Mouse (Mus musculus) hindbrain, postnatal 0 days (tissue): ENCODE data around the gene 1700016D06Rik. TPM values are rescaled to one million over a fixed set of nuclear protein-coding genes. Genes with fewer than 3 reads are reported as not detected.

Source experiments
- ATAC-seq: fragments of 200-750 bp; cut with Nextera tagmentation; 2 replicates; pipeline ENCODE4 v1.8.0; 2017; ENCODE audit warnings: mild to moderate bottlenecking, moderate TSS enrichment, moderate library complexity
- DNase-seq: peaks from one replicate; pipeline ENCODE4 v3.0.0-alpha.2; 2015; ENCODE audit warnings: low spot score
- H3K27ac ChIP-seq: fragments of 300-500 bp; sonication (generic); 2 replicates; pipeline ENCODE4 v1.5.1; 2014; ENCODE audit warnings: mild to moderate bottlenecking
- H3K27me3 ChIP-seq: fragments of 300-500 bp; sonication (generic); 2 replicates; pipeline ENCODE4 v1.6.1; 2014; ENCODE audit warnings: low read length, mixed read lengths; ENCODE audit not compliant: insufficient read depth
- H3K36me3 ChIP-seq: fragments of 300-500 bp; sonication (generic); 2 replicates; pipeline ENCODE4 v1.6.1; 2014; ENCODE audit warnings: low read length, mixed read lengths; ENCODE audit not compliant: insufficient read depth
- H3K4me1 ChIP-seq: fragments of 300-500 bp; sonication (generic); 2 replicates; pipeline ENCODE4 v1.6.1; 2014; ENCODE audit warnings: antibody characterized with exemption, low read length, mixed read lengths; ENCODE audit not compliant: insufficient read depth
- H3K4me2 ChIP-seq: fragments of 300-500 bp; sonication (generic); 2 replicates; pipeline ENCODE4 v1.6.1; 2014; ENCODE audit warnings: low read depth, mild to moderate bottlenecking, low read length, moderate library complexity, mixed read lengths
- H3K4me3 ChIP-seq: fragments of 300-500 bp; sonication (generic); 2 replicates; pipeline ENCODE4 v1.5.1; 2014; ENCODE audit warnings: low read length
- H3K9ac ChIP-seq: fragments of 300-500 bp; sonication (generic); replicated peaks from 2 replicates; pipeline ENCODE4 v1.6.1; 2014; ENCODE audit warnings: mild to moderate bottlenecking, low read length, moderate library complexity, mixed read lengths
- H3K9me3 ChIP-seq: fragments of 300-500 bp; sonication (generic); 2 replicates; pipeline ENCODE4 v1.6.1; 2016; ENCODE audit warnings: low read length, mixed read lengths
- CTCF ChIP-seq: IDR thresholded peaks from 2 replicates; pipeline ENCODE4 v1.5.1; 2016; ENCODE audit warnings: antibody characterized with exemption, control low read depth, low read depth
- WGBS: fragments of 180-500 bp; shearing (Covaris S2); extraction: QIAGEN DNeasy Blood & Tissue Kit; methylation state at CpG from one replicate; pipeline ENCODE4 v1.1.7; 2014; 5-methylcytosine and 5-hydroxymethylcytosine counted together
- polyA plus RNA-seq: library from polyadenylated mRNA; unstranded; fragments of >200 nt; fragmentation: Nextera tagmentation; extraction: Ambion mirVana; gene quantifications from 2 replicates; pipeline ENCODE4 v1.2.1, GENCODE M21; 2015
- total RNA-seq: library from RNA; depleted of rRNA; stranded (reverse); fragments of >200 nt; gene quantifications from 2 replicates; pipeline ENCODE4 v1.2.3, GENCODE M21; 2014

The 1700016D06Rik gene
- total and polyA plus RNA-seq, 2 experiments from 2014 or later, result not detected

GRCm38 (mm10) chr8:11703789-11704188 is 2.9 kb upstream of the 1700016D06Rik start:
- H3K4me1 ChIP-seq, result peaks cover 5% of the 10 kb centered on the region; the same call in 1 of the 2 replicates
- no peak overlapping the region for H3K27ac ChIP-seq
- WGBS, result 88% methylated on average over 5 of the region's 5 CpGs
- H3K27me3 ChIP-seq, result no peaks in the 10 kb centered on the region
- H3K36me3 ChIP-seq, result no peaks in the 10 kb centered on the region
- no peaks in the 10 kb centered on the region for H3K9me3 ChIP-seq
- H3K4me3 ChIP-seq, result no peak overlapping the region
- no peak overlapping the region for H3K9ac ChIP-seq
- DNase-seq (no peak), ATAC-seq (no peak)
- no peak for TF ChIP-seq CTCF
- H3K4me2 ChIP-seq, result no peak overlapping the region

GRCm38 (mm10) chr8:11701428-11701827 is 565 bp upstream of the 1700016D06Rik start:
- Histone ChIP-seq H3K27ac (no peak overlapping the region), H3K36me3 (no peaks in the 10 kb centered on the region), H3K9ac (no peak overlapping the region), H3K4me2 (no peak overlapping the region), H3K4me3 (no peak overlapping the region), H3K27me3 (no peaks in the 10 kb centered on the region), H3K4me1 (peaks cover 5% of the 10 kb centered on the region; the same call in 1 of the 2 replicates), H3K9me3 (no peaks in the 10 kb centered on the region)
- no peak for ATAC-seq
- 83% methylated on average over 6 of the region's 6 CpGs for WGBS
- no peak for TF ChIP-seq CTCF
- DNase-seq, result no peak

GRCm38 (mm10) chr8:11700060-11701032 is 517 bp downstream of the 1700016D06Rik start:
- ATAC-seq, result peak; percentile 87; the same call in 1 of the 2 replicates
- Histone ChIP-seq H3K4me1 (peaks cover 5% of the 10 kb centered on the region; the same call in 1 of the 2 replicates), H3K4me2 (peak overlapping the region; percentile 47), H3K27ac (no peak overlapping the region), H3K9me3 (no peaks in the 10 kb centered on the region), H3K4me3 (no peak overlapping the region), H3K36me3 (no peaks in the 10 kb centered on the region), H3K9ac (peak overlapping the region; percentile 33; the same call in 1 of the 2 replicates), H3K27me3 (no peaks in the 10 kb centered on the region)
- DNase-seq, result peak; percentile 88
- TF ChIP-seq CTCF, result peak; percentile 94
- 39% methylated on average over 26 of the region's 26 CpGs for WGBS

- ATAC-seq, result no peak
- no peak for TF ChIP-seq CTCF
Observed at GRCm38 (mm10) chr8:11699442-11700001, 1.3 kb downstream of the 1700016D06Rik start.

GRCm38 (mm10) chr8:11697467-11697866 is 3.4 kb downstream of the 1700016D06Rik start:
- TF ChIP-seq CTCF, result no peak
- H3K9ac ChIP-seq, result no peak overlapping the region
- H3K4me1 ChIP-seq, result peaks cover 5% of the 10 kb centered on the region; the same call in 1 of the 2 replicates
- no peak overlapping the region for H3K4me2 ChIP-seq
- no peaks in the 10 kb centered on the region for H3K9me3 ChIP-seq
- DNase-seq (no peak), ATAC-seq (no peak)
- H3K36me3 ChIP-seq, result no peaks in the 10 kb centered on the region
- H3K27ac ChIP-seq, result no peak overlapping the region
- H3K27me3 ChIP-seq, result no peaks in the 10 kb centered on the region
- 89% methylated on average over 7 of the region's 7 CpGs for WGBS
- no peak overlapping the region for H3K4me3 ChIP-seq

More at GRCm38 (mm10) chr8:11699442-11700001, 1.3 kb downstream of the 1700016D06Rik start:
- Histone ChIP-seq H3K36me3 (no peaks in the 10 kb centered on the region), H3K9me3 (no peaks in the 10 kb centered on the region), H3K4me2 (no peak overlapping the region), H3K9ac (0 out of 2 replicates have a peak overlapping the region, but pooled peaks have one; percentile 33), H3K4me1 (peaks cover 5% of the 10 kb centered on the region; the same call in 1 of the 2 replicates), H3K4me3 (no peak overlapping the region), H3K27ac (no peak overlapping the region), H3K27me3 (no peaks in the 10 kb centered on the region)
- WGBS, result 83% methylated on average over 5 of the region's 5 CpGs
- no peak for DNase-seq

- Histone ChIP-seq H3K4me3 (no peak overlapping the region), H3K27me3 (no peaks in the 10 kb centered on the region), H3K9ac (no peak overlapping the region), H3K4me2 (no peak overlapping the region), H3K4me1 (peaks cover 5% of the 10 kb centered on the region; the same call in 1 of the 2 replicates), H3K36me3 (no peaks in the 10 kb centered on the region), H3K9me3 (no peaks in the 10 kb centered on the region), H3K27ac (no peak overlapping the region)
- DNase-seq (no peak), ATAC-seq (no peak)
- no peak for TF ChIP-seq CTCF
- 93% methylated on average over 3 of the region's 3 CpGs for WGBS
Observed at GRCm38 (mm10) chr8:11696176-11696575, 4.7 kb downstream of the 1700016D06Rik start.
